Mouse (Mus musculus): ENCODE results near the gene Slc7a1.

DNA sequence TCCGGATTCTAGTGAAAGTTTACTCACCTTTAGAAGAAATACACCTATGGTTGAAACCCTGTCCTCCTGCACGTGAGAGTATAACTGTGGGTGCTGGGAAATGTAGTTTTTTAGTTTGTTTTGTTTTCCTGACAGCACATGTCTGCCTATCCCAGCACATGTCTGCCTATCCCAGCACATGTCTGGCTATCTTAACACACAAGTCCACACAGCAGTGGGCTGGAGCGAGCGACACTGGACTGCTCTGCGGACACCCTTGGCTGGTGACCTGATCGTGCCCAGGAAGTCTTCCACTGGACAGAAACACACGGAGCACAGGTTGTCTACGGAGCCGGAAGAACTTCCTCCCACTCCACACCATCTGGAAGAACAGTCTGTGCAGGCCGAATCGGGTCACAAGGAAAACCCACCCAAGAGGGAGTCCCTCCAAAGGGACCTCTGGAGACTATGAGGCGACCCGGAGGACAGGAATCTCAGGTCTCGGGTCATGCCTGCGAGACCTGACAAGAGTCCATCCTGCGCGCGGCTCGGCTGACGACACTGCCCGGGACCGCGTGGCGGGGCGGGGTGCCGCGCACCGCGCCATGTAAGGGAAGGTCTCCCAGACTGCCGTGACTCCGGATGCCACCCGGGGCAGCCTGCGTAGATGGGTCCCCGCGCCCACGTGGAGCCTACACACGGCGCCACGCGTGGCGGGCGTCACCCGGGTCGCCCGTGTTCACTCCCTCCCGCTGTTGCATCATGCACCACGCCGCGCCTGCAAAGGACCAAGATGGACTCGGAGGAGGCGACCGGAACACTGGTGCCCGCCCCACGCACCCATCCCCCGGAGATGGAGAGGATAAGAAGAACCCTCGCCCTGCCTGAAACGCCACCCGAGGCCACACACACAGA is 691 bp downstream of the Slc7a1 start:
- TF ChIP-seq CTCF (IDR thresholded peaks at IDR 0.05; ENCODE audit: low read depth) (no peak), EP300 (IDR thresholded peaks at IDR 0.05; ENCODE audit: low read depth) (no peak)
